Mouse (Mus musculus): ENCODE results near the gene Ggct. TPM values are rescaled to one million over a fixed set of nuclear protein-coding genes. Genes with fewer than 3 reads are reported as not detected.

The Ggct gene
- 10 to 100 TPM; 35.2 to 41.0 TPM for total RNA-seq (2021)
- long read RNA-seq, transcript Ggct-202 (4 exons, 3,960 nt), result major isoform, 9 of 12 reads
- long read RNA-seq, partial matches to known transcripts, result 1 of 12 reads
- long read RNA-seq, other reads (novel, unspliced or antisense), result 0 of 12 reads

DNA sequence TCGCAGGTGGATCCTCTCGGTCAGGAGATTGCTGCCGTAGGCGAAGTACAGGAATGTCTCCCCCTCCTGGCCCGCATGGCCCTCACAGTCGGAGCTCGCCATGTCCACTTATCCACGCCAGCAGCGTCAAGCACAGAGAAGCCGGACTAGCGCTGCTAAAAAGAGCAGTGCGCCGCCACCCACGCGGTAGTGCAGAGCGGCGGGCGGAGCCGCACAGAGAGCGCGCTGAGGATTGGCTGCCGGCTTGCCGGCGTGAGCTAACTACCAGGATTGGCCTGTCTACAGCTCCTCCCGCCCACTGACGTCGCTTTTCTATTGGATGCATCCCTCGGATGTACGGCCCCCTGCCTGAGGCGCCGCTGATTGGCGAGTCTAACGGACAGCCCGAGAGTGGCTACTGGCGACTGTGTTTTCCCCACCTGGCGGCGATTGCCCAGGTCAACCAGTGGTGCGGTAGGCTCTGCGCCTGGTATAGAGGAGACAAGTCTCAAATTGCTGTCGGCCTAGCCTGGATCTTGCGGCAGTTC, at the start of gene Ggct:
Gene Ggct, minus strand, starts transcription at position 217 of the 527 bp plus-strand sequence.
- DNase-seq (ENCODE audit: low spot score in 2 of 2), result peak; percentile 96 to 98

DNA sequence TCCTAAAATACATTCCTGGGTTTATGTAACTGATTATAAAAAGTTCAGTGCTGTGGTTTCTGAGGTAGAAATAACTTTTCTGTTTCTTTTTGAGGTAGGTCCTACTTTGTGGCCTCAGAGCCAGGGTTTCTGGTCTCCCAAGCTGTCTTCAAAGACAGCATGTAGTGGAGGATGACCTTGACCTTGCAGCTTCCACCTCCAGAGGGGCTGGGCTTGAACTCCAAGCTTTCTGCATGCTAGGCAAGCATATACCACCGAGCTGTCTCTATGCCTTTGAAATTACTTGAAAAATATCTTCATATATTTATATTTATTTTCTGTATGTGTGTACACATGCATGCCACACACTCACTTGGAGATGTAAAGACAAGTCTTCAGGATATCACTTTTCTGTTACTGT, 47.3 kb upstream of the Ggct start:
- DNase-seq (ENCODE audit: low spot score in 2 of 2), result no peak

DNA sequence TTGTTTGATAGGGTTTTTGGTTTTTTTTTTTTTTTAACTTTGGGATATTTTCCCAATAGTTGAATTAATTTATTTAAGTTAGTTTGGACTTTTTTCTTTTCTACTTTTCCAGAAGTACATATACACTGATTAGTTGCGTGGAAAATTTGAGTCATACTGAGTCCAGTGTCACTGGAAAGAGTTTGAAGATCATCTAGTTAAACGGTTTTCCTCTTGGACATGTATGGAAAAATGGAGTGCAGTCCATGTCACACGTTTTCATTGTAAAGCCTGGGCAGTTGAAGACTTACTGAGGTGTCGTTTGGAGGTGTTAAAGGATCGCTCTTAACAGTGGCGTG, 46.7 kb upstream of the Ggct start:
- no peak for DNase-seq (ENCODE audit: low spot score in 2 of 2)

- no peak for DNase-seq (ENCODE audit: low spot score in 2 of 2)
Observed at GRCm38 (mm10) chr6:55038671-55039445, 46.1 kb upstream of the Ggct start.

- DNase-seq (ENCODE audit: low spot score in 2 of 2), result peak; percentile 89 to 93
Observed at GRCm38 (mm10) chr6:55037799-55038670, 45.3 kb upstream of the Ggct start, which contains the start of gene Gars. Gene Gars (plus strand): TSS chr6:55038007.

DNA sequence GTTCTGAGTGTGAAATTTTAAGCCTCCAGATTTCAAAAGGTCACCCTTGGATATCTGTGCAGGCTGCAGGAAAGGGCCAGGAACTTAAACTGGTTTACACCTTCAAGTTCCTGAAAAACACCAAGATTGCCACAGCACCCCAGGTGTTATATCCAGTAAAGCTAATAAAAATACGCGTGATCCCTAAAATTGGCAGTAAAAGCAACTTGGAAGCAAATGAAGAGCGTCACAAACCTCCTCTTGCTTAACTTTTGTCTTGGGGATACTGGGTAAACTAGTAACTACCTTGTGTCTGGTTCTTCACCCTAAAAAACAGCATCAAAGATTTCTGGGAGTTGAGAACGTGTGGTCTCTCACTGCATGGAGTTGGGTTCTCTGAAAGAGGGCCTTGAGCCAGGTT, 44.0 kb upstream of the Ggct start:
- no peak for DNase-seq (ENCODE audit: low spot score in 2 of 2)

DNA sequence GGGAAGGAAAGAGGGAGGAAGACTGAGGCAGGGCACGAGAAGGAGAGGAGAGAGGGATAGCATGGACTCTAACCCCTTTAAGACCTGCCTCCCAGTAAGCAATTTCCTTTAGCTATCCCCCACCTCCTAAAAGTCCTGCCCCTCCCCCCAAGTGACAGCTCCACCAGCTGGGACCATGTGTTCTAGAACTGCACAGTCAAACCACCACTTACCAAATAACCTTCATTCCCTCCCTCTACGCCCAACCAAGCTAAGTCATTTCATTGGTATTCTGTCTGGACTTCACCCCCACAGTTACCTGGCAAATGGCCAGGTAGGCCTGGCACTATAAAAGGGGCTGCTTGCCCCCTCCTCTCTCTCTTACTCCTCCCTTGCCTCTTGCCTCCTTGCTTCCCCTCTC, 34.9 kb upstream of the Ggct start:
- DNase-seq (ENCODE audit: low spot score in 2 of 2), result no peak

DNA sequence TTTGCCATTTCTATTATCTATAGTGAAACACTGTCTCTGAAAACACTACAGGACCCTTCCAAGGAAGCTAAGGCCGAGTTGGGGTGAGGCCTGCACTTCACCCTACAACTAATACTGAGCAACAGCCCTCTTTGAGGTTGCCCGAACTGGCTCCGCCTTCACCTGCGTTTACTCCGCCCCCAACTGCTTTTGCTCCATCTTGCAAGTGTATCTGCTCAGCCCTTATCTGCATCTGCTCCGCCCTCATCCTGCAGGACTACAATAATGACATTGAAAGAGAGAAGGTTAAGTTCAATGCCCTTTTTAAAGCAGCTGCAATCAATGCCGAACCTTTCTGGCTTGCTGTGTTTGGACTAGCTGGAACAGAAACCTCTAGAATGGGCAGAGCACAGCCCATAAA, 29.1 kb upstream of the Ggct start:
- DNase-seq (ENCODE audit: low spot score in 2 of 2), result no peak

DNA sequence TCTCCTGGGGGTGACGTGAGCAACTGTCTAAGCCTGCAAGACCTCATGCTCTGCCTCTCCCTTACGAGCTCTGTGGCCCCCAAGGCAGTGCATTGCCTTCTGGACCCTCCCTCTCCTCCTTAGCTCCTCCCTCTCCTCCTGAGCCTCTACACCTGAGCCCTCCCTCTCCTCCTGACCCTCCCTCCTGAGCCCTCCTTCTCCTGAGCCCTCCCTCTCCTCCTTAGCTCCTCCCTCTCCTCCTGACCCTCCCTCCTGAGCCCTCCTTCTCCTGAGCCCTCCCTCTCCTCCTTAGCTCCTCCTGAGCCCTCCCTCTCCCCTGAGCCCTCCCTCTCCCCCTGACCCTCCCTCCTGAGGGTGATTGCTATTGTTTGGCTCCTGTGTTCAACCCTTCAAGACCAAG, 25.7 kb upstream of the Ggct start:
- DNase-seq (ENCODE audit: low spot score in 2 of 2), result no peak

GRCm38 (mm10) chr6:55016710-55017583, 24.2 kb upstream of the Ggct start:
- peak; percentile 52 to 81 for DNase-seq (ENCODE audit: low spot score in 2 of 2)

DNA sequence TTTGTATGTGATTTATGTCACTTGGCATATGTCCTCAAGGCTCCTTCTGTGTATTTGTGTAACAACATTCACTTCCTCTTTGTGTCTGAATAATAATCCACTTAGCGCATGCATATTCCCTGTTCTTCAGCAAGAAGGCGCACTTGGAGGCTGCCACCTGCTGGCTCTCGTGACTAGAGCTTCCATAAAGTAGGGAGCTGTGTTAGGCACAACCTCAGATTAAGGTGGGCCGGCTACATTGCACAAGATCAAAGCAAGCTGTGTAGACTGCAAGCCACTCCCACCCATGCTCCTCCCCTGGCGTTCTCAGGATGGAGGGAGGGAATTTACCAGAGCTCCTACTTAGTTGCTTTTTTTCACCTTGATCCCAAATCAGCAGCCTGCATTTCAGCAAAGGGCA, 23.5 kb upstream of the Ggct start:
- peak; percentile 23 to 74 for DNase-seq (ENCODE audit: low spot score in 2 of 2)

- no peak for DNase-seq (ENCODE audit: low spot score in 2 of 2)
Observed at GRCm38 (mm10) chr6:55014184-55014583, 21.4 kb upstream of the Ggct start.

DNA sequence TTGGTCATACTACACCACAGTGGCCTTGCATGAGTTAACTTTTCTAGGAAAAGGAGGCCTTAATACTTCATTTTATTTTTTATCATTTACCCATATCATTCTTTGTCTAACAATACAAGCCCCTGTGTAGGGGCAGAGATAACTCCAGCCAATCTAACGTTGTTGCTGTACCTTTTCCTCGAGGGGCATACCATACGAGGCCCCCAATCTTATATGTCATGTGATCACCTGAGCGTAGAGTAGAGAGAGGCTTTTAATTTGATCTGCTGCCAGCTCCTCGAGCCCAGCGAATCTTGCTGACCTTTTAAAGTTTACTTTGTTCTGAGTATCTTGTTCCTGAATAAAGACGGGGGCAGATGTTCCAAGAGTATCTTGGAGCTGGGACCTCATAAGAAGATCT, 19.8 kb upstream of the Ggct start:
- DNase-seq (ENCODE audit: low spot score in 2 of 2), result no peak

DNA sequence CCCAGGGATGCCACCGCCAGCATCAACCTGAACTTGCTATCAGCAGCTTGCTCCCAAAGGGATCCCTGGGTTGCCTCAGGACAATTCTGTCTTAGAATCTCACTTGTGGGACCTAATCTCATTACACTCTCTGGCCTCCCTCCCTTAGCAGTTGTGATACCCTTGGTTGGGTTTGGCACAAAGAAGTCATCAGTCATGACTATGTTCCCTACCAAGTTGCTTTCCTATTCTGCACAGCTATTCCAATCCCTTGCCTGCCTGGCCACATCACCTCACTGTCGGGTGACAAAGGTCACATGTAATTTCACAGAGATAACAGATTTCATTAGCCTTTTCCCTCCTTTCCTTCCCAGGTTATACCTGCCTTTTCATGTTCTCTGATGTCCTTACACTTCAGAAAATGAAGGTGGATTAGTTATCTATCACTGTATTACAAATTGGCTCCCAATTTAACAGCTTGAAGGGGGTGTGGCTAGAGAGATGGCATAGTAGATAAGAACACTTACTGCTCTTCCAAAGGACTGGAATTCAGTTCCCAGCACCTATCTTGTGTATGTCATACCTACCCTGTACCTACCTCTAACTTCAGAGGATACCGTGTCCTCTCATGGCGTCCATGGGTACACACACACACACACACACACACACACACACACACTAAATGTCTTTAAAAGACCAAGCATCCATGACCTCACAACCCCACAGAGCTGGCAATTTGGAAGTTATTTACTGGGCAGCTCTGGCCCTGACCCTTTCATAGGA, 17.8 kb upstream of the Ggct start:
- DNase-seq (ENCODE audit: low spot score in 2 of 2), result no peak

- peak; percentile 1 to 46 for DNase-seq (ENCODE audit: low spot score in 2 of 2)
Observed at GRCm38 (mm10) chr6:55009391-55010230, 16.9 kb upstream of the Ggct start.

DNA sequence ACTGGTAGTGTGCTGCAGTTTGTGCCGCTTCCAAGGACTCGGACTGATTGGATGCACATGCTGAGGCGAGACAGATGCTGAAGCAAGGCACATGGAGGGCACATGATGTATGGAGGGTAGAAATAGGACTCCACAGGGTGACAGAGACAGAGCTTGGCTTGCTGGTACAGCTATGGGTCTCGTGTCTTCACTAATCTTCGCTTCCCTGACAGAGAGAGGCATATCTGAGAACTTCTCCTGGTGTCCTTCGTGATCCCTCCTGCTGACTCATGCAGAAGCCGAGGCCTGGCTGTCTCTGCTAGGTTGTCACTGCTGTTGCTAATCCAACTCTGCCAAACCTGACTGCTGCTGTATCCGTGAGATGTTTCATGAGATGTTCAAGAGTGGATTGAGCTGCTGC, 15.7 kb upstream of the Ggct start:
- DNase-seq (ENCODE audit: low spot score in 2 of 2), result no peak

GRCm38 (mm10) chr6:55003559-55003958, 10.8 kb upstream of the Ggct start:
- no peak for DNase-seq (ENCODE audit: low spot score in 2 of 2)

DNA sequence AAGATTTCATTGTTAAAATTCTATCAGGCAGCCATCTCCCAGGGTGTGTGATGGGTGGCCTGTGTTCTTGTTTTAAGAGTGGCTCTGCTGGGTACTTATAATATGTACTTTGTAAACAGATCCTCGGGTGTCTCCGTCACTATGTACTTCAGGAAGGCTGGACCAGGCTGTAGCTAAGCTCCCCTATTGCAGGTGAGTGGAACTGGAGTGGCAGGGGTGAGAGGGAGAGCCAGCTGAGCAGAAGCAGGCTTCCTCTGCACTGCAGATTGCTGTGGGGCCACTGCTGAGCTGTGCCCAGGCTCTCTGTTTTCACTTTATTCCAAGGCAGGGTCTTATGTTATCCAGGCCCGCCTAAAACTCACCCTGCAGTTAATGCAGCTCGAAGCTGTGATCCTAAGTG, 9.7 kb upstream of the Ggct start:
- no peak for DNase-seq (ENCODE audit: low spot score in 2 of 2)

DNA sequence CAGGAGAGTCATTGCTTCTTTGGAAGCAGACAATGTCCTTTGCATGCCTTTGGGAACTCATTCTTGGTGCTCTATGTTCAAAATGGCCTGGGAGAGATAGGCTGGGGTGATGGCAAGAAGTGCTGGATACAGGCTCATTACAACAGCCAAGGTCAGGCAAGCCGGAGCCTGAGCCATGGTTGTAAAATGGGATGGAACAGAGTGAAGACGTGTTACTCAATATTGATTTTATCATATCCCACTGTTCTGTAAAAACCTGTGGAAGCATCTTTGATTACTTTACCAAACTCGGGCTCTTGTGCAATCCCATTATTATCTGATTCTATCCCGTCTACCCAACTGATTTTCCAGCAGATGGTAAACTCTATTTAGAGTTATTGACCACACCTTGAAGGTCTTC, 8.6 kb upstream of the Ggct start:
- DNase-seq (ENCODE audit: low spot score in 2 of 2), result no peak
